Mouse (Mus musculus) thymus, adult 2 months (tissue): ENCODE measurements around the gene Cep85l. TPM values are rescaled to one million over a fixed set of nuclear protein-coding genes. Genes with fewer than 3 reads are reported as not detected.

Source experiments
- DNase-seq: peaks from one replicate; pipeline ENCODE4 v3.0.0; 2021
- H3K27ac ChIP-seq: fragments of 200-500 bp; 2 replicates; pipeline ENCODE4 v1.5.1; 2012; ENCODE audit warnings: low read length, control low read depth; ENCODE audit not compliant: control insufficient read depth, insufficient read depth
- H3K27me3 ChIP-seq: fragments of 200-500 bp; 2 replicates; pipeline ENCODE4 v1.6.1; 2012; ENCODE audit warnings: mild to moderate bottlenecking, low read length, moderate library complexity, mixed read lengths; ENCODE audit not compliant: control insufficient read depth, insufficient read depth
- H3K36me3 ChIP-seq: fragments of 200-500 bp; 2 replicates; pipeline ENCODE4 v1.6.1; 2012; ENCODE audit warnings: mild to moderate bottlenecking, low read length, moderate library complexity; ENCODE audit not compliant: control insufficient read depth, insufficient read depth
- H3K4me1 ChIP-seq: fragments of 200-500 bp; replicated peaks from 2 replicates; pipeline ENCODE4 v1.6.1; 2012; ENCODE audit warnings: low read length; ENCODE audit not compliant: control insufficient read depth, insufficient read depth
- H3K4me3 ChIP-seq: fragments of 200-500 bp; 2 replicates; pipeline ENCODE4 v1.5.1; 2012; ENCODE audit warnings: mild to moderate bottlenecking, low read length, control low read depth, moderate library complexity; ENCODE audit not compliant: control insufficient read depth, insufficient read depth
- CTCF ChIP-seq: fragments of 200-500 bp; IDR thresholded peaks from 2 replicates; pipeline ENCODE4 v1.5.1; 2012; ENCODE audit warnings: mild to moderate bottlenecking, control low read depth, low read length, moderate library complexity, borderline replicate concordance; ENCODE audit not compliant: control insufficient read depth, poor library complexity, insufficient read depth; ENCODE audit errors: extremely low read depth
- POLR2A ChIP-seq: fragments of 200-500 bp; IDR thresholded peaks from 2 replicates; pipeline ENCODE4 v1.6.1; 2012; ENCODE audit warnings: mild to moderate bottlenecking, low read length, control low read depth, moderate library complexity; ENCODE audit not compliant: control insufficient read depth, poor library complexity, insufficient read depth; ENCODE audit errors: extremely low read depth
- WGBS: fragments of 180-500 bp; shearing (Covaris S2); methylation state at CpG from one replicate; pipeline ENCODE4 v1.1.7; 2018; 5-methylcytosine and 5-hydroxymethylcytosine counted together
- polyA plus RNA-seq: library from polyadenylated mRNA; depleted of rRNA; stranded (reverse); fragments of >200 nt; gene quantifications from 2 replicates; pipeline ENCODE4 v1.2.3, GENCODE M21; 2012; rRNA removed

The Cep85l gene
- polyA plus RNA-seq = 1.8 and 1.9 TPM in 2 replicates

- peak; percentile 81 for DNase-seq
- Histone ChIP-seq H3K4me3 (peak within 1 kb of the TSS; percentile 77), H3K4me1 (peaks cover 3% of the 10 kb centered on the region), H3K27me3 (no peaks in the 10 kb centered on the region), H3K36me3 (no peaks in the 10 kb centered on the region), H3K27ac (no peak within 1 kb of the TSS)
- TF ChIP-seq POLR2A (0 out of 2 replicates have a peak, but pooled peaks have one; percentile 33), CTCF (no peak)
- 1% methylated on average over 31 of the region's 31 CpGs for WGBS
Measured at GRCm38 (mm10) chr10:53379709-53380106, at the start of gene Cep85l. Gene Cep85l, minus strand, starts transcription at chr10:53379947.

- no peak overlapping the region for H3K4me3 ChIP-seq
- H3K36me3 ChIP-seq = no peaks in the 10 kb centered on the region
- no peaks in the 10 kb centered on the region for H3K4me1 ChIP-seq
- no peaks in the 10 kb centered on the region for H3K27me3 ChIP-seq
- TF ChIP-seq POLR2A = no peak
- WGBS = 54% methylated on average over 7 of the region's 7 CpGs
- DNase-seq = no peak
- no peak overlapping the region for H3K27ac ChIP-seq
Measured at GRCm38 (mm10) chr10:53428695-53429447, 49.1 kb upstream of the Cep85l start.

GRCm38 (mm10) chr10:53426524-53426923 is 46.8 kb upstream of the Cep85l start:
- Histone ChIP-seq H3K27ac (no peak overlapping the region), H3K27me3 (no peaks in the 10 kb centered on the region), H3K4me3 (no peak overlapping the region), H3K4me1 (no peaks in the 10 kb centered on the region), H3K36me3 (no peaks in the 10 kb centered on the region)
- TF ChIP-seq POLR2A (no peak), CTCF (no peak)
- DNase-seq = no peak
- 78% methylated on average over 2 of the region's 2 CpGs for WGBS

GRCm38 (mm10) chr10:53423091-53423490 is 43.3 kb upstream of the Cep85l start:
- no peaks in the 10 kb centered on the region for H3K27me3 ChIP-seq
- no peak overlapping the region for H3K27ac ChIP-seq
- 96% methylated on average over 1 of the region's 1 CpGs for WGBS
- no peak for DNase-seq
- H3K36me3 ChIP-seq = no peaks in the 10 kb centered on the region
- no peak for TF ChIP-seq POLR2A
- TF ChIP-seq CTCF = no peak
- H3K4me3 ChIP-seq = no peak overlapping the region
- H3K4me1 ChIP-seq = no peaks in the 10 kb centered on the region

- Histone ChIP-seq H3K27me3 (no peaks in the 10 kb centered on the region), H3K36me3 (no peaks in the 10 kb centered on the region), H3K4me1 (no peaks in the 10 kb centered on the region), H3K27ac (no peak overlapping the region), H3K4me3 (no peak overlapping the region)
- WGBS = 66% methylated on average over 1 of the region's 1 CpGs
- no peak for DNase-seq
- TF ChIP-seq POLR2A (no peak), CTCF (no peak)
Measured at GRCm38 (mm10) chr10:53422206-53422605, 42.5 kb upstream of the Cep85l start.

GRCm38 (mm10) chr10:53421613-53422012 is 41.9 kb upstream of the Cep85l start:
- no peak overlapping the region for H3K27ac ChIP-seq
- no peak for TF ChIP-seq CTCF
- TF ChIP-seq POLR2A = no peak
- H3K27me3 ChIP-seq = no peaks in the 10 kb centered on the region
- no peak overlapping the region for H3K4me3 ChIP-seq
- WGBS = 55% methylated on average over 6 of the region's 6 CpGs
- H3K4me1 ChIP-seq = no peaks in the 10 kb centered on the region
- H3K36me3 ChIP-seq = no peaks in the 10 kb centered on the region
- no peak for DNase-seq

- DNase-seq = no peak
- Histone ChIP-seq H3K27me3 (no peaks in the 10 kb centered on the region), H3K27ac (no peak overlapping the region), H3K36me3 (no peaks in the 10 kb centered on the region), H3K4me3 (no peak overlapping the region), H3K4me1 (no peaks in the 10 kb centered on the region)
- TF ChIP-seq CTCF = no peak
Measured at GRCm38 (mm10) chr10:53420069-53420468, 40.3 kb upstream of the Cep85l start.
